Mouse (Mus musculus): Measurements from ENCODE around the gene Iqsec1. TPM values are rescaled to one million over a fixed set of nuclear protein-coding genes. Genes with fewer than 3 reads are reported as not detected.
A peak's percentile ranks its signal among the peaks of the same experiment; 100 is the strongest.

Iqsec1 gene
- total RNA-seq, 2 experiments from 2014 or later: 135 to 142 TPM

GRCm38 (mm10) chr6:90898107-90898506 lies 90.4 kb downstream of the Iqsec1 start:
- peak; percentile 8 to 22 for DNase-seq
- intact Hi-C loops (cut with DNase I): no loop called here

- DNase-seq: no peak
Measured at GRCm38 (mm10) chr6:90892401-90892800, 96.1 kb downstream of the Iqsec1 start.

GRCm38 (mm10) chr6:90889356-90890285 lies 98.9 kb downstream of the Iqsec1 start:
- DNase-seq: no peak
- intact Hi-C loops (cut with DNase I): loop anchor here (10.0 kb wide), 1 partner anchor 185 kb away; no protein-coding TSS in a partner anchor

More at GRCm38 (mm10) chr6:90892401-90892800, 96.1 kb downstream of the Iqsec1 start:
- intact Hi-C loops (cut with DNase I): no loop called here

- DNase-seq: no peak
- intact Hi-C loops (cut with DNase I): loop anchor here (10.0 kb wide), 1 partner anchor 188 kb away; no protein-coding TSS in a partner anchor
Measured at GRCm38 (mm10) chr6:90887024-90887775, 101.3 kb downstream of the Iqsec1 start.

GRCm38 (mm10) chr6:90885626-90886025 lies 102.9 kb downstream of the Iqsec1 start:
- intact Hi-C loops (cut with DNase I): loop anchor here (10.0 kb wide), 1 partner anchor 189 kb away; no protein-coding TSS in a partner anchor
- no peak for DNase-seq

GRCm38 (mm10) chr6:90884631-90885030 lies 103.9 kb downstream of the Iqsec1 start:
- intact Hi-C loops (cut with DNase I): loop anchor here (5.0 to 10.0 kb wide), 2 partner anchors 103 to 190 kb away; partner anchors contain the start of gene Iqsec1
- DNase-seq: no peak

- no peak for DNase-seq
- intact Hi-C loops (cut with DNase I): loop anchor here (2.0 to 10.0 kb wide), 3 partner anchors 62 to 194 kb away; partner anchors contain the start of gene Iqsec1
Measured at GRCm38 (mm10) chr6:90880975-90881374, 107.5 kb downstream of the Iqsec1 start.

GRCm38 (mm10) chr6:90880404-90880803 lies 108.1 kb downstream of the Iqsec1 start:
- intact Hi-C loops (cut with DNase I): loop anchor here (2.0 to 10.0 kb wide), 3 partner anchors 62 to 194 kb away; partner anchors contain the start of gene Iqsec1
- DNase-seq: no peak

- no peak for DNase-seq
- intact Hi-C loops (cut with DNase I): no loop called here
Measured at GRCm38 (mm10) chr6:90871581-90871980, 116.9 kb downstream of the Iqsec1 start.

- intact Hi-C loops (cut with DNase I): no loop called here
- no peak for DNase-seq
Measured at GRCm38 (mm10) chr6:90868033-90868432, 120.5 kb downstream of the Iqsec1 start.

- DNase-seq: no peak
- intact Hi-C loops (cut with DNase I): no loop called here
Measured at GRCm38 (mm10) chr6:90861370-90861769, 127.1 kb downstream of the Iqsec1 start.

- intact Hi-C loops (cut with DNase I): no loop called here
- DNase-seq: no peak
Measured at GRCm38 (mm10) chr6:90857844-90858243, 130.6 kb downstream of the Iqsec1 start.

- DNase-seq: peak; percentile 4 to 10
- intact Hi-C loops (cut with DNase I): no loop called here
Measured at GRCm38 (mm10) chr6:90852360-90852759, 136.1 kb downstream of the Iqsec1 start.

- no peak for DNase-seq
- intact Hi-C loops (cut with DNase I): no loop called here
Measured at GRCm38 (mm10) chr6:90848068-90848467, 140.4 kb downstream of the Iqsec1 start.

GRCm38 (mm10) chr6:90847523-90847922 lies 141.0 kb downstream of the Iqsec1 start:
- intact Hi-C loops (cut with DNase I): no loop called here
- DNase-seq: no peak

- no peak for DNase-seq
- intact Hi-C loops (cut with DNase I): no loop called here
Measured at GRCm38 (mm10) chr6:90839972-90840371, 148.5 kb downstream of the Iqsec1 start.

GRCm38 (mm10) chr6:90836749-90837148 lies 151.7 kb downstream of the Iqsec1 start:
- intact Hi-C loops (cut with DNase I): no loop called here
- no peak for DNase-seq

GRCm38 (mm10) chr6:90829536-90829935 lies 158.9 kb downstream of the Iqsec1 start:
- intact Hi-C loops (cut with DNase I): no loop called here
- no peak for DNase-seq

GRCm38 (mm10) chr6:90825063-90825462 lies 163.4 kb downstream of the Iqsec1 start:
- DNase-seq: no peak
- intact Hi-C loops (cut with DNase I): no loop called here

GRCm38 (mm10) chr6:90823322-90823721 lies 165.2 kb downstream of the Iqsec1 start:
- intact Hi-C loops (cut with DNase I): loop anchor here (5.0 kb wide), 1 partner anchor 234 kb away; no protein-coding TSS in a partner anchor
- no peak for DNase-seq

All from heart, postnatal 36 days (tissue).